Mouse (Mus musculus) MEL (cell line): ENCODE data around the gene Cnn3. TPM values are rescaled to one million over a fixed set of nuclear protein-coding genes. Genes with fewer than 3 reads are reported as not detected.

Source experiments
- DNase-seq: peaks from one replicate; pipeline ENCODE4 v3.0.0; 2011; ENCODE audit warnings: low read depth, low spot score
- H3K27ac ChIP-seq: 2 replicates; pipeline ENCODE4 v1.5.1; 2012; ENCODE audit warnings: low read depth, mild to moderate bottlenecking, control low read depth, low read length, moderate library complexity; ENCODE audit not compliant: control insufficient read depth
- H3K27me3 ChIP-seq, 2 experiments: fragments of 150-350 bp in 1 of 2; sonication (generic) in 1 of 2; 2 replicates each; pipeline ENCODE4 v1.6.1; 2012; ENCODE audit warnings: low read length in 2 of 2, mild to moderate bottlenecking in 2 of 2, improper control_type of control experiment in 1 of 2, moderate library complexity in 1 of 2; ENCODE audit not compliant: insufficient read depth in 2 of 2, control insufficient read depth in 1 of 2
- H3K36me3 ChIP-seq, 2 experiments: 2 replicates each; pipeline ENCODE4 v1.6.1; 2012 to 2014; ENCODE audit warnings: low read length in 2 of 2, improper control_type of control experiment in 1 of 2, inconsistent platforms in 1 of 2, mild to moderate bottlenecking in 1 of 2; ENCODE audit not compliant: insufficient read depth in 2 of 2, control insufficient read depth in 1 of 2
- H3K4me1 ChIP-seq, 2 experiments: fragments of 150-350 bp in 1 of 2; sonication (generic) in 1 of 2; 2 replicates each; pipeline ENCODE4 v1.6.1; 2012; ENCODE audit warnings: low read length in 2 of 2, improper control_type of control experiment in 1 of 2, mild to moderate bottlenecking in 1 of 2; ENCODE audit not compliant: insufficient read depth in 2 of 2, control insufficient read depth in 1 of 2
- H3K4me3 ChIP-seq, 2 experiments: fragments of 150-350 bp in 1 of 2; sonication (generic) in 1 of 2; 2 replicates each; pipeline ENCODE4 v1.5.1; 2012; ENCODE audit warnings: low read depth in 2 of 2, low read length in 2 of 2, mild to moderate bottlenecking in 2 of 2, moderate library complexity in 2 of 2, control low read depth in 1 of 2, improper control_type of control experiment in 1 of 2; ENCODE audit not compliant: control insufficient read depth in 1 of 2, insufficient read depth in 1 of 2
- H3K79me2 ChIP-seq: 2 replicates; pipeline ENCODE4 v1.6.1; 2012; ENCODE audit warnings: mild to moderate bottlenecking, low read length, moderate library complexity; ENCODE audit not compliant: control insufficient read depth, poor library complexity, insufficient read depth
- H3K9ac ChIP-seq: 2 replicates; pipeline ENCODE4 v1.6.1; 2012; ENCODE audit warnings: low read depth, mild to moderate bottlenecking, control low read depth, low read length, moderate library complexity; ENCODE audit not compliant: control insufficient read depth, poor library complexity, severe bottlenecking
- H3K9me3 ChIP-seq: fragments of 150-350 bp; sonication (generic); replicated peaks from 2 replicates; pipeline ENCODE4 v1.6.1; 2012; ENCODE audit warnings: mild to moderate bottlenecking, low read length, improper control_type of control experiment, moderate library complexity; ENCODE audit not compliant: insufficient read depth
- BHLHE40 ChIP-seq: IDR thresholded peaks from 2 replicates; pipeline ENCODE4 v1.6.1; 2012; ENCODE audit warnings: low read depth, mild to moderate bottlenecking, inconsistent platforms, low read length, improper control_type of control experiment, borderline replicate concordance
- CHD1 ChIP-seq: IDR thresholded peaks from 2 replicates; pipeline ENCODE4 v1.6.1; 2012; ENCODE audit warnings: low read depth, mild to moderate bottlenecking, inconsistent platforms, low read length, improper control_type of control experiment
- CHD2 ChIP-seq: IDR thresholded peaks from 2 replicates; pipeline ENCODE4 v1.6.1; 2011; ENCODE audit warnings: low read length, improper control_type of control experiment
- CTCF ChIP-seq, 3 experiments: IDR thresholded peaks in 2 of 3; conservative IDR thresholded peaks in 1 of 3; 2 replicates each; pipeline ENCODE4 v1.5.1; 2011 to 2012; ENCODE audit warnings: low read length in 3 of 3, low read depth in 2 of 3, mild to moderate bottlenecking in 2 of 3, improper control_type of control experiment in 1 of 3, inconsistent platforms in 1 of 3, mixed read lengths in 1 of 3, moderate library complexity in 1 of 3; ENCODE audit not compliant: control insufficient read depth in 1 of 3, insufficient read depth in 1 of 3, poor library complexity in 1 of 3, severe bottlenecking in 1 of 3
- E2F4 ChIP-seq: IDR thresholded peaks from 2 replicates; pipeline ENCODE4 v1.6.1; 2011; ENCODE audit warnings: low read depth, low read length, improper control_type of control experiment, borderline replicate concordance
- ELF1 ChIP-seq: IDR thresholded peaks from 2 replicates; pipeline ENCODE4 v1.6.1; 2014; ENCODE audit warnings: low read depth, mild to moderate bottlenecking, inconsistent platforms, low read length, improper control_type of control experiment, moderate library complexity
- ETS1 ChIP-seq: IDR thresholded peaks from 2 replicates; pipeline ENCODE4 v1.6.1; 2012; ENCODE audit warnings: low read depth, mild to moderate bottlenecking, inconsistent platforms, low read length, improper control_type of control experiment, moderate library complexity
- GATA1 ChIP-seq: IDR thresholded peaks from 2 replicates; pipeline ENCODE4 v1.6.1; 2011; ENCODE audit warnings: low read depth, low read length, improper control_type of control experiment
- HCFC1 ChIP-seq: IDR thresholded peaks from 2 replicates; pipeline ENCODE4 v1.6.1; 2012; ENCODE audit warnings: low read depth, mild to moderate bottlenecking, inconsistent platforms, low read length, improper control_type of control experiment, moderate library complexity
- JUND ChIP-seq: IDR thresholded peaks from 2 replicates; pipeline ENCODE4 v1.6.1; 2011; ENCODE audit warnings: low read depth, mild to moderate bottlenecking, improper control_type of control experiment, low read length
- MAX ChIP-seq: IDR thresholded peaks from 2 replicates; pipeline ENCODE4 v1.6.1; 2011; ENCODE audit warnings: low read length, improper control_type of control experiment
- MAZ ChIP-seq: IDR thresholded peaks from 2 replicates; pipeline ENCODE4 v1.6.1; 2012; ENCODE audit warnings: low read depth, mild to moderate bottlenecking, inconsistent platforms, low read length, improper control_type of control experiment
- MEF2A ChIP-seq: IDR thresholded peaks from 2 replicates; pipeline ENCODE4 v1.6.1; 2014; ENCODE audit warnings: low read depth, mild to moderate bottlenecking, inconsistent platforms, low read length, improper control_type of control experiment; ENCODE audit not compliant: poor library complexity, insufficient replicate concordance, severe bottlenecking; ENCODE audit errors: extremely low read depth
- MYB ChIP-seq: IDR thresholded peaks from 2 replicates; pipeline ENCODE4 v1.6.1; 2011; ENCODE audit warnings: mild to moderate bottlenecking, low read depth, low read length, improper control_type of control experiment
- NELFE ChIP-seq: IDR thresholded peaks from 2 replicates; pipeline ENCODE4 v1.6.1; 2011; ENCODE audit warnings: low read depth, low read length, improper control_type of control experiment
- NRF1 ChIP-seq: IDR thresholded peaks from 2 replicates; pipeline ENCODE4 v1.6.1; 2014; ENCODE audit warnings: low read depth, mild to moderate bottlenecking, inconsistent platforms, low read length, improper control_type of control experiment, moderate library complexity; ENCODE audit not compliant: poor library complexity, insufficient read depth, severe bottlenecking
- POLR2A ChIP-seq, 2 experiments: IDR thresholded peaks; 2 replicates each; pipeline ENCODE4 v1.6.1; 2011 to 2012; ENCODE audit warnings: low read length in 2 of 2, mild to moderate bottlenecking in 2 of 2, control low read depth in 1 of 2, improper control_type of control experiment in 1 of 2, low read depth in 1 of 2, moderate library complexity in 1 of 2; ENCODE audit not compliant: control insufficient read depth in 1 of 2, insufficient read depth in 1 of 2, poor library complexity in 1 of 2
- POLR2AphosphoS2 ChIP-seq: IDR thresholded peaks from 2 replicates; pipeline ENCODE4 v1.6.1; 2011; ENCODE audit warnings: low read length, improper control_type of control experiment
- POLR2AphosphoS5 ChIP-seq: IDR thresholded peaks from 2 replicates; pipeline ENCODE4 v1.6.1; 2012; ENCODE audit warnings: low read depth, borderline replicate concordance, mild to moderate bottlenecking, inconsistent platforms, low read length, moderate library complexity, mixed read lengths
- RCOR1 ChIP-seq: IDR thresholded peaks from 2 replicates; pipeline ENCODE4 v1.6.1; 2012; ENCODE audit warnings: low read depth, mild to moderate bottlenecking, inconsistent platforms, low read length, improper control_type of control experiment
- SIN3A ChIP-seq: IDR thresholded peaks from 2 replicates; pipeline ENCODE4 v1.6.1; 2012; ENCODE audit warnings: low read length, improper control_type of control experiment, inconsistent platforms
- SMC3 ChIP-seq: IDR thresholded peaks from 2 replicates; pipeline ENCODE4 v1.6.1; 2011; ENCODE audit warnings: low read depth, low read length, improper control_type of control experiment
- TAL1 ChIP-seq: IDR thresholded peaks from 2 replicates; pipeline ENCODE4 v1.6.1; 2012; ENCODE audit warnings: mild to moderate bottlenecking, inconsistent platforms, low read length, moderate library complexity, mixed read lengths
- USF1 ChIP-seq: IDR thresholded peaks from 2 replicates; pipeline ENCODE4 v1.6.1; 2014; ENCODE audit warnings: low read depth, mild to moderate bottlenecking, inconsistent platforms, low read length, improper control_type of control experiment, moderate library complexity
- USF2 ChIP-seq, 2 experiments: IDR thresholded peaks; 2 replicates each; pipeline ENCODE4 v1.6.1; 2011 to 2012; ENCODE audit warnings: improper control_type of control experiment in 2 of 2, low read length in 2 of 2, borderline replicate concordance in 1 of 2, inconsistent platforms in 1 of 2, low read depth in 1 of 2, mild to moderate bottlenecking in 1 of 2; ENCODE audit not compliant: insufficient read depth in 1 of 2
- ZC3H11A ChIP-seq: IDR thresholded peaks from 2 replicates; pipeline ENCODE4 v1.6.1; 2012; ENCODE audit warnings: low read depth, mild to moderate bottlenecking, inconsistent platforms, low read length, improper control_type of control experiment
- polyA plus RNA-seq, 2 experiments: library from polyadenylated mRNA; stranded (reverse) in 1 of 2; unstranded in 1 of 2; fragments of >175 nt in 1 of 2; fragments of >200 nt in 1 of 2; gene quantifications; 2 replicates each; pipeline versions ENCODE4 v1.2.1 to v1.2.4; 2012; ENCODE audit warnings: low replicate concordance in 2 of 2, low read depth in 1 of 2; ENCODE audit not compliant: insufficient read length in 2 of 2, insufficient read depth in 1 of 2, missing spikeins in 1 of 2
- total RNA-seq: library from RNA; depleted of rRNA; stranded (reverse); fragments of 300-350 nt; gene quantifications from 2 replicates; pipeline ENCODE4 v1.2.3, GENCODE M21; 2012

Gene Cnn3
- total and polyA plus RNA-seq, 3 experiments: not detected

DNA sequence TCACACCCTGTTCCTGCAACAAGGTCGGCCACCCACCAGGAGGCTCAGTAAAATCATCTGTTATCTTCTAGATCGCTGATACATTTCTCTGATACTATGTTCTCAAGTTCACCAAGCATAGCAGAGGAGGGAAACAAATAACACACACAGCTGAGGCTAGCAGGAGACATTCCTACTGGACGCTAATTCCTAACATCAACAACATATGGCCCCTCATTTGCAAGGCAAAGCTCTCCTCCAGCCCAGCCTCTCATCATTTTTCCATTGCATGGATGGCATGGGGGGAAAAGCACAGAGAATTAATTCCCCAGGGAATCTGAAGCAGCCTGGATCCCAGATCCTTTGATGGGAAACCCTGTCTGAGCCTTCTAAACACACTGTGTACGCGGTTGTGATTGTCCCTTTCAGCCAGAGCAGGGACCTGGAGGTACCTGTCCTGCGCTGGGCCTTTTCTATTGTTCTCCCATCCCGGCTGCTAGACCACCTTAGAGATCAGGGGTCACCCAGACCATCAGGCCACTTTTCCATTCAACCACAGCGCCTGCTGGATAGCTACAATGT, 78.7 kb downstream of the Cnn3 start:
- Histone ChIP-seq H3K27me3 (no peaks in the 10 kb centered on the region; a peak in 2 of 4 replicates), H3K4me3 (no peak overlapping the region), H3K79me2 (no peaks in the 10 kb centered on the region), H3K36me3 (no peaks in the 10 kb centered on the region), H3K27ac (no peak overlapping the region), H3K9ac (no peak overlapping the region), H3K4me1 (no peaks in the 10 kb centered on the region), H3K9me3 (no peaks in the 10 kb centered on the region)
- DNase-seq: no peak
- TF ChIP-seq GATA1 (no peak), ZC3H11A (no peak), ETS1 (no peak), POLR2AphosphoS2 (no peak), TAL1 (no peak), JUND (no peak), MAX (no peak), MYB (no peak), RCOR1 (no peak), USF2 (IDR thresholded peaks at IDR 0.05; ENCODE audit: borderline replicate concordance in 1 of 2, insufficient read depth in 1 of 2, low read depth in 1 of 2, low read length in 2 of 2) (no peak), HCFC1 (no peak), USF1 (no peak)

DNA sequence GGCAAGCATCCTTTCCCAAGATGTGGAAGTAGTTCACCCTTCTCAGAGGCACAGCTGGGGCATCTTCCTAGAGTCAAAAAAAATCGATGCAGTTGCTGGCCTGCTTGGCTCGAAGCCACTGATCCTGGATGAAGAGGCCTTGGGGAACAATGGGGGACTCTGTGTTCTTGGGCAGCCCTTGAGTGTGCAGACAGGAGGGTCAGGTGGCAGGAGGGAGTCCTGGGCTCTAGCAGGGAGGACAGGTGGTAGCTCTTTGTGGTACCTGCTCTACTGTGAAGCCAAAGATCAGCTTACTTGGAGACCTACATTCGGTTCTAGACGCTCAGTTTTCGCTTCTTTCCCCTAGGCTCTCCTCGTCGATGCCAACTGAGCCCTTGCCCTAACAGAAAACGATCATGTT, 79.9 kb downstream of the Cnn3 start:
- no peaks in the 10 kb centered on the region for H3K36me3 ChIP-seq
- H3K4me1 ChIP-seq: no peaks in the 10 kb centered on the region
- H3K9me3 ChIP-seq: no peaks in the 10 kb centered on the region
- no peaks in the 10 kb centered on the region; a peak in 2 of 4 replicates for H3K27me3 ChIP-seq
- H3K79me2 ChIP-seq: no peaks in the 10 kb centered on the region
- DNase-seq: no peak
- H3K9ac ChIP-seq: no peak overlapping the region
- no peak for TF ChIP-seq CTCF (IDR thresholded peaks at IDR 0.05 in 2 of 3, conservative IDR thresholded peaks at IDR 0.05 in 1 of 3; ENCODE audit: control insufficient read depth in 1 of 3, insufficient read depth in 1 of 3, low read depth in 2 of 3, low read length in 3 of 3, poor library complexity in 1 of 3, severe bottlenecking in 1 of 3)
- TF ChIP-seq ZC3H11A: no peak
- TF ChIP-seq MEF2A: no peak
- no peak for TF ChIP-seq ELF1
- no peak for TF ChIP-seq SIN3A
- TF ChIP-seq CHD1: no peak
- TF ChIP-seq NELFE: no peak
- TF ChIP-seq MAX: no peak
- TF ChIP-seq NRF1: no peak
- no peak for TF ChIP-seq BHLHE40
- no peak for TF ChIP-seq POLR2A (IDR thresholded peaks at IDR 0.05; ENCODE audit: control insufficient read depth in 1 of 2, insufficient read depth in 1 of 2, low read depth in 1 of 2, low read length in 2 of 2, poor library complexity in 1 of 2)
- no peak for TF ChIP-seq RCOR1
- no peak for TF ChIP-seq POLR2AphosphoS2
- no peak for TF ChIP-seq POLR2AphosphoS5
- TF ChIP-seq E2F4: no peak
- TF ChIP-seq CHD2: no peak
- TF ChIP-seq TAL1: no peak
- TF ChIP-seq SMC3: no peak
- TF ChIP-seq MAZ: no peak
- TF ChIP-seq, all 39 proteins: peak for 0
- no peak overlapping the region for H3K4me3 ChIP-seq
- H3K27ac ChIP-seq: no peak overlapping the region
